Comparison of ENCODE assay signal across 8 mouse cellular contexts in the genomic region with DNA sequence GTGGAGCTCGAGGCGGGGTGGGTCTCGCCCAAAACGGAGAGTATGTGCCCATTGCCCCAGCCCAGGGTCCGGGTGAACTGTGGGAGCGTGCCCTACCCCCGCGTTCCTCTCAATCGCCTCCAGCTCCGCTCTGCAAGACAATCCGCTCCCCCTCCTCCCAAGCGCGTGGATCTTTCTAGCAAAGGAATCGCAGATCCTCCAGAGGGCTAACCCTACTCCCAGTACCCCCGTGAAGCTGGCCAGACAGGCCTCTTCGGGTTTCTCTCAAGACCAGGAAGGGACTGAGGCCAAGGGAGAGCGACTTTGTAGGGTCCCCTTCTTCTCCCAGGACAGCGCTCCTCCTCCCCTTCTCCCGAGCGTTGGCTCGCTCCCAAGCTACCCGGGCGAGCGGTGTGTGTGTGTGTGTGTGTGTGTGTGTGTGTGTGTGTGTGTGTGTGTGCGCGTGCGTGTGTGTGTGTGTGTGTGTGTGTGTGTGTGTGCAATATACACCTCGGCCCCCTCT. TPM values are rescaled to one million over a fixed set of nuclear protein-coding genes. Genes with fewer than 3 reads are reported as not detected.
DNase-seq lines count a peak whose midpoint lies in the region; ATAC-seq and TF ChIP-seq lines count a peak whose summit lies in the region.

No protein-coding gene starts in this region.

- in situ Hi-C loops in ES-E14 (cut with MboI; ENCODE audit: low sequenced_read_pairs in 2 of 2, unreplicated experiment in 2 of 2), result no loop called here

- H3K27ac ChIP-seq in ES-E14 (ENCODE audit: insufficient read depth, low read depth, low read length, poor library complexity, severe bottlenecking), result no peak overlapping the region
- peak overlapping the region; percentile 86 for H3K27ac ChIP-seq in intestine, postnatal 0 days (ENCODE audit: low read depth, low read length)
- no peak overlapping the region for H3K27ac ChIP-seq in liver, embryonic 14.5 days

- peak overlapping the region; percentile 73 for H3K4me3 ChIP-seq in ES-E14 (ENCODE audit: insufficient read depth in 1 of 2, low read depth in 1 of 2, low read length in 2 of 2, poor library complexity in 1 of 2, severe bottlenecking in 1 of 2)
- H3K4me3 ChIP-seq in intestine, postnatal 0 days (ENCODE audit: low read depth, low read length), result peak overlapping the region; percentile 74
- H3K4me3 ChIP-seq in liver, embryonic 14.5 days (ENCODE audit: insufficient read depth in 1 of 2, low read depth in 2 of 2, low read length in 2 of 2), result peak overlapping the region; percentile 68

- under 1% methylated on average over 28 of the region's 28 CpGs for WGBS in intestine, postnatal 0 days
- WGBS in liver, embryonic 14.5 days (ENCODE audit: insufficient replicate concordance), result 1% methylated on average over 25 of the region's 28 CpGs

- H3K4me1 ChIP-seq in ES-E14 (ENCODE audit: control insufficient read depth in 2 of 2, insufficient read depth in 2 of 2, low read length in 2 of 2, poor library complexity in 1 of 2), result peaks cover 0 to 5% of the 10 kb centered on the region in 2 experiments; a peak in 2 of 4 replicates
- peaks cover 7% of the 10 kb centered on the region; the same call in 1 of the 2 replicates for H3K4me1 ChIP-seq in intestine, postnatal 0 days (replicated peaks; ENCODE audit: control insufficient read depth, insufficient read depth, low read length)
- peaks cover 4 to 5% of the 10 kb centered on the region in 2 experiments; a peak in 1 of 4 replicates for H3K4me1 ChIP-seq in liver, embryonic 14.5 days (replicated peaks; ENCODE audit: control insufficient read depth in 2 of 2, insufficient read depth in 2 of 2, low read length in 1 of 2)

- peaks cover 36% of the 10 kb centered on the region for H3K27me3 ChIP-seq in intestine, postnatal 0 days (replicated peaks; ENCODE audit: control insufficient read depth, insufficient read depth, low read length)
- peaks cover 45% of the 10 kb centered on the region for H3K27me3 ChIP-seq in liver, embryonic 14.5 days (ENCODE audit: control insufficient read depth, insufficient read depth, low read length)

- peak overlapping the region; percentile 100 for H3K4me2 ChIP-seq in intestine, postnatal 0 days (replicated peaks; ENCODE audit: low read depth)
- H3K4me2 ChIP-seq in liver, embryonic 14.5 days (ENCODE audit: low read depth), result peak overlapping the region; percentile 91

- peak; percentile 20 for ATAC-seq in intestine, postnatal 0 days
- ATAC-seq in liver, embryonic 14.5 days (ENCODE audit: insufficient read depth), result peak; percentile 20

- H3K36me3 ChIP-seq in ES-E14 (ENCODE audit: control insufficient read depth, insufficient read depth, low read length, poor library complexity, severe bottlenecking), result no peaks in the 10 kb centered on the region
- no peaks in the 10 kb centered on the region for H3K36me3 ChIP-seq in intestine, postnatal 0 days (ENCODE audit: control insufficient read depth, insufficient read depth)
- no peaks in the 10 kb centered on the region for H3K36me3 ChIP-seq in liver, embryonic 14.5 days (replicated peaks; ENCODE audit: control insufficient read depth, insufficient read depth, low read depth)

- no peak for TF ChIP-seq EP300 in liver, embryonic 14.5 days (IDR thresholded peaks at IDR 0.05; ENCODE audit: low read depth)

- no peak overlapping the region for H3K9ac ChIP-seq in ES-E14 (ENCODE audit: insufficient read depth, low read depth, low read length, poor library complexity, severe bottlenecking)
- H3K9ac ChIP-seq in intestine, postnatal 0 days (ENCODE audit: low read depth, low read length), result peak overlapping the region; percentile 58
- peak overlapping the region; percentile 66 for H3K9ac ChIP-seq in liver, embryonic 14.5 days (replicated peaks)

- DNase-seq in 3T3-L1 (ENCODE audit: low read depth, low spot score) (peak; percentile 65), ES-E14 (ENCODE audit: low read depth, low spot score) (no peak)
- peak; percentile 64 for DNase-seq in cerebellum, adult 8-10 months
- DNase-seq in gastrocnemius, postnatal 14 days, result peak; percentile 35
- DNase-seq in liver, embryonic 14.5 days (ENCODE audit: low read depth in 3 of 3, low spot score in 3 of 3), result no peak
- peak; percentile 47 for DNase-seq in naive thymus-derived CD4-positive, alpha-beta T cell, adult 2 months (ENCODE audit: low read depth)
- DNase-seq in T-cell, adult 2 months (ENCODE audit: low spot score), result no peak

- intact Hi-C loops in gastrocnemius, postnatal 14 days (cut with DNase I; ENCODE audit: low total_unique reads), result no loop called here

- no peaks in the 10 kb centered on the region for H3K9me3 ChIP-seq in ES-E14 (ENCODE audit: control insufficient read depth, insufficient read depth, low read depth, low read length)
- H3K9me3 ChIP-seq in intestine, postnatal 0 days (ENCODE audit: control insufficient read depth), result no peaks in the 10 kb centered on the region
- H3K9me3 ChIP-seq in liver, embryonic 14.5 days (ENCODE audit: control insufficient read depth, low read length), result no peaks in the 10 kb centered on the region

- TF ChIP-seq CTCF in intestine, postnatal 0 days (IDR thresholded peaks at IDR 0.05; ENCODE audit: low read depth), result no peak
- no peak for TF ChIP-seq CTCF in liver, embryonic 14.5 days (IDR thresholded peaks at IDR 0.05; ENCODE audit: low read depth)

TF ChIP-seq in ES-E14, 5 proteins besides CTCF, POLR2A, EP300 and RAD21:
- TF ChIP-seq ZC3H11A (IDR thresholded peaks at IDR 0.05; ENCODE audit: borderline replicate concordance, low read depth, low read length), result no peak
- no peak for TF ChIP-seq CHD2 (IDR thresholded peaks at IDR 0.05; ENCODE audit: low read depth, low read length)
- TF ChIP-seq MAFK (IDR thresholded peaks at IDR 0.05; ENCODE audit: insufficient read depth, low read depth, low read length), result no peak
- TF ChIP-seq ZNF384 (IDR thresholded peaks at IDR 0.05; ENCODE audit: low read depth, low read length), result no peak
- no peak; the same call in 1 of the 2 replicates for TF ChIP-seq HCFC1 (IDR thresholded peaks at IDR 0.05; ENCODE audit: borderline replicate concordance, insufficient read depth, low read length)

RNA-seq across cellular contexts. Expression of gene Nr4a2, which starts 7.9 kb away (rescaled TPM):
- 0.45 and 0.48 TPM in 2 replicates for total RNA-seq in ES-E14 (2012; rRNA removed)
- total RNA-seq in gastrocnemius, postnatal 14 days (2021), result 1 to 10 TPM; 1.2 to 1.7 TPM
- polyA plus RNA-seq in intestine, postnatal 0 days (2015; fragmentation: Nextera tagmentation; extraction: Ambion mirVana), result 1.3 and 1.7 TPM in 2 replicates
- 0.23 and 0.28 TPM in 2 replicates for polyA plus RNA-seq in liver, embryonic 14.5 days (2012; rRNA removed)
- polyA plus RNA-seq in liver, embryonic 14.5 days (2014; fragmentation: Nextera tagmentation; extraction: Ambion mirVana), result 0.22 and 0.29 TPM in 2 replicates

Comparison
In these comparisons a context has a peak if more than half of its experiments do, and no peak if none do; other contexts are left out.
1. DNase-seq: peak in 3T3-L1 (single experiment), cerebellum, adult 8-10 months (single experiment), gastrocnemius, postnatal 14 days (single experiment) and naive thymus-derived CD4-positive, alpha-beta T cell, adult 2 months (single experiment); none in ES-E14 (single experiment), liver, embryonic 14.5 days (0 of 3) and T-cell, adult 2 months (single experiment).
2. Peak in every context shown above with its lines, with median percentiles within 50 percentile points of each other: H3K4me3 ChIP-seq.